Mouse (Mus musculus): ENCODE data around the gene Vcan. TPM values are rescaled to one million over a fixed set of nuclear protein-coding genes. Genes with fewer than 3 reads are reported as not detected.

Gene Vcan
- polyA plus RNA-seq, 1 experiment from 2014 or later, result 53.8 TPM

GRCm38 (mm10) chr13:89708151-89708927, 34.0 kb downstream of the Vcan start:
- H3K9ac ChIP-seq, result no peak overlapping the region
- WGBS, result 80% methylated on average over 7 of the region's 7 CpGs
- ATAC-seq, result no peak

GRCm38 (mm10) chr13:89702395-89702794, 39.9 kb downstream of the Vcan start:
- 92% methylated on average over 4 of the region's 4 CpGs for WGBS

More at GRCm38 (mm10) chr13:89708151-89708927, 34.0 kb downstream of the Vcan start:
- H3K4me3 ChIP-seq, result no peak overlapping the region
- H3K4me2 ChIP-seq, result no peak overlapping the region
- H3K36me3 ChIP-seq (ENCODE audit: poor library complexity, severe bottlenecking), result peaks cover 45% of the 10 kb centered on the region
- no peaks in the 10 kb centered on the region for H3K27me3 ChIP-seq
- no peak overlapping the region for H3K27ac ChIP-seq
- no peaks in the 10 kb centered on the region for H3K9me3 ChIP-seq (replicated peaks)
- no peaks in the 10 kb centered on the region for H3K4me1 ChIP-seq

GRCm38 (mm10) chr13:89699998-89700555, 42.2 kb downstream of the Vcan start:
- H3K27me3 ChIP-seq, result no peaks in the 10 kb centered on the region
- no peak overlapping the region for H3K27ac ChIP-seq
- no peaks in the 10 kb centered on the region for H3K4me1 ChIP-seq
- ATAC-seq, result no peak
- no peak overlapping the region for H3K4me3 ChIP-seq
- H3K36me3 ChIP-seq (ENCODE audit: poor library complexity, severe bottlenecking), result peaks cover 63% of the 10 kb centered on the region
- no peaks in the 10 kb centered on the region for H3K9me3 ChIP-seq (replicated peaks)
- H3K4me2 ChIP-seq, result no peak overlapping the region
- 86% methylated on average over 2 of the region's 2 CpGs for WGBS
- no peak overlapping the region for H3K9ac ChIP-seq

More at GRCm38 (mm10) chr13:89702395-89702794, 39.9 kb downstream of the Vcan start:
- no peak overlapping the region for H3K4me3 ChIP-seq
- no peak overlapping the region for H3K9ac ChIP-seq
- H3K4me1 ChIP-seq, result no peaks in the 10 kb centered on the region
- H3K9me3 ChIP-seq (replicated peaks), result no peaks in the 10 kb centered on the region
- no peak for ATAC-seq
- H3K27ac ChIP-seq, result no peak overlapping the region
- no peak overlapping the region for H3K4me2 ChIP-seq
- no peaks in the 10 kb centered on the region for H3K27me3 ChIP-seq
- peaks cover 76% of the 10 kb centered on the region for H3K36me3 ChIP-seq (ENCODE audit: poor library complexity, severe bottlenecking)

GRCm38 (mm10) chr13:89692597-89692996, 49.7 kb downstream of the Vcan start:
- H3K4me2 ChIP-seq, result no peak overlapping the region
- no peak for ATAC-seq
- WGBS, result 97% methylated on average over 1 of the region's 1 CpGs
- no peak overlapping the region for H3K27ac ChIP-seq
- no peak overlapping the region for H3K4me3 ChIP-seq
- H3K36me3 ChIP-seq (ENCODE audit: poor library complexity, severe bottlenecking), result peaks cover 64% of the 10 kb centered on the region
- H3K4me1 ChIP-seq, result no peaks in the 10 kb centered on the region
- no peaks in the 10 kb centered on the region for H3K9me3 ChIP-seq (replicated peaks)
- H3K27me3 ChIP-seq, result no peaks in the 10 kb centered on the region
- no peak overlapping the region for H3K9ac ChIP-seq

GRCm38 (mm10) chr13:89683490-89683889, 58.8 kb downstream of the Vcan start:
- ATAC-seq, result no peak
- no peak overlapping the region for H3K9ac ChIP-seq
- no peaks in the 10 kb centered on the region for H3K4me1 ChIP-seq
- no peaks in the 10 kb centered on the region for H3K9me3 ChIP-seq (replicated peaks)
- H3K4me3 ChIP-seq, result no peak overlapping the region
- H3K4me2 ChIP-seq, result no peak overlapping the region
- no peaks in the 10 kb centered on the region for H3K27me3 ChIP-seq
- peaks cover 62% of the 10 kb centered on the region for H3K36me3 ChIP-seq (ENCODE audit: poor library complexity, severe bottlenecking)
- H3K27ac ChIP-seq, result no peak overlapping the region
- WGBS, result 97% methylated on average over 3 of the region's 3 CpGs

GRCm38 (mm10) chr13:89682254-89682653, 60.1 kb downstream of the Vcan start:
- no peaks in the 10 kb centered on the region for H3K27me3 ChIP-seq
- H3K27ac ChIP-seq, result no peak overlapping the region
- H3K4me2 ChIP-seq, result no peak overlapping the region
- no peak for ATAC-seq
- peaks cover 61% of the 10 kb centered on the region for H3K36me3 ChIP-seq (ENCODE audit: poor library complexity, severe bottlenecking)
- no peak overlapping the region for H3K4me3 ChIP-seq
- H3K9ac ChIP-seq, result no peak overlapping the region
- 69% methylated on average over 7 of the region's 7 CpGs for WGBS
- H3K9me3 ChIP-seq (replicated peaks), result no peaks in the 10 kb centered on the region
- H3K4me1 ChIP-seq, result no peaks in the 10 kb centered on the region

GRCm38 (mm10) chr13:89679756-89680155, 62.6 kb downstream of the Vcan start:
- no peaks in the 10 kb centered on the region for H3K27me3 ChIP-seq
- ATAC-seq, result no peak
- WGBS, result 96% methylated on average over 6 of the region's 6 CpGs
- no peaks in the 10 kb centered on the region for H3K4me1 ChIP-seq
- H3K9ac ChIP-seq, result no peak overlapping the region
- H3K9me3 ChIP-seq (replicated peaks), result no peaks in the 10 kb centered on the region
- no peak overlapping the region for H3K27ac ChIP-seq
- H3K4me2 ChIP-seq, result no peak overlapping the region
- peaks cover 82% of the 10 kb centered on the region for H3K36me3 ChIP-seq (ENCODE audit: poor library complexity, severe bottlenecking)
- no peak overlapping the region for H3K4me3 ChIP-seq

- no peak for ATAC-seq
- no peak overlapping the region for H3K4me3 ChIP-seq
- no peaks in the 10 kb centered on the region for H3K27me3 ChIP-seq
- H3K27ac ChIP-seq, result no peak overlapping the region
- peaks cover 14% of the 10 kb centered on the region for H3K4me1 ChIP-seq
- 79% methylated on average over 3 of the region's 3 CpGs for WGBS
- peaks cover 35% of the 10 kb centered on the region for H3K36me3 ChIP-seq (ENCODE audit: poor library complexity, severe bottlenecking)
- no peaks in the 10 kb centered on the region for H3K9me3 ChIP-seq (replicated peaks)
- no peak overlapping the region for H3K9ac ChIP-seq
- H3K4me2 ChIP-seq, result no peak overlapping the region
Observed at GRCm38 (mm10) chr13:89670505-89670904, 71.8 kb downstream of the Vcan start.

- Histone ChIP-seq H3K9me3 (replicated peaks) (no peaks in the 10 kb centered on the region), H3K27me3 (no peaks in the 10 kb centered on the region), H3K4me1 (peaks cover 14% of the 10 kb centered on the region), H3K4me3 (no peak overlapping the region), H3K4me2 (no peak overlapping the region), H3K27ac (peak overlapping the region; percentile 28; the same call in 1 of the 2 replicates), H3K9ac (no peak overlapping the region), H3K36me3 (ENCODE audit: poor library complexity, severe bottlenecking) (peaks cover 24% of the 10 kb centered on the region)
- ATAC-seq, result peak; percentile 94
- 27% methylated on average over 10 of the region's 10 CpGs for WGBS
Observed at GRCm38 (mm10) chr13:89668981-89669880, 73.1 kb downstream of the Vcan start.

- ATAC-seq, result peak; percentile 33
- Histone ChIP-seq H3K27me3 (no peaks in the 10 kb centered on the region), H3K27ac (no peak overlapping the region), H3K9me3 (replicated peaks) (no peaks in the 10 kb centered on the region), H3K4me1 (peaks cover 14% of the 10 kb centered on the region), H3K9ac (no peak overlapping the region), H3K4me3 (no peak overlapping the region), H3K4me2 (no peak overlapping the region), H3K36me3 (ENCODE audit: poor library complexity, severe bottlenecking) (peaks cover 25% of the 10 kb centered on the region)
- WGBS, result 74% methylated on average over 1 of the region's 1 CpGs
Observed at GRCm38 (mm10) chr13:89668069-89668468, 74.2 kb downstream of the Vcan start.

GRCm38 (mm10) chr13:89661688-89662087, 80.6 kb downstream of the Vcan start:
- Histone ChIP-seq H3K9me3 (replicated peaks) (no peaks in the 10 kb centered on the region), H3K9ac (no peak overlapping the region), H3K4me1 (no peaks in the 10 kb centered on the region), H3K36me3 (ENCODE audit: poor library complexity, severe bottlenecking) (peaks cover 36% of the 10 kb centered on the region), H3K27ac (no peak overlapping the region), H3K27me3 (no peaks in the 10 kb centered on the region), H3K4me3 (no peak overlapping the region), H3K4me2 (no peak overlapping the region)
- no peak for ATAC-seq
- 87% methylated on average over 2 of the region's 2 CpGs for WGBS

GRCm38 (mm10) chr13:89657046-89657445, 85.3 kb downstream of the Vcan start:
- ATAC-seq, result no peak
- Histone ChIP-seq H3K9ac (no peak overlapping the region), H3K9me3 (replicated peaks) (no peaks in the 10 kb centered on the region), H3K36me3 (ENCODE audit: poor library complexity, severe bottlenecking) (peaks cover 35% of the 10 kb centered on the region), H3K4me1 (no peaks in the 10 kb centered on the region), H3K27me3 (no peaks in the 10 kb centered on the region), H3K4me3 (no peak overlapping the region), H3K27ac (no peak overlapping the region), H3K4me2 (no peak overlapping the region)
- WGBS, result 94% methylated on average over 11 of the region's 11 CpGs
